Mouse (Mus musculus) MEL (cell line): ENCODE data around the gene Apobec2. TPM values are rescaled to one million over a fixed set of nuclear protein-coding genes. Genes with fewer than 3 reads are reported as not detected.

Experiments
- DNase-seq: peaks from one replicate; pipeline ENCODE4 v3.0.0; 2011; ENCODE audit warnings: low read depth, low spot score
- H3K27ac ChIP-seq: 2 replicates; pipeline ENCODE4 v1.5.1; 2012; ENCODE audit warnings: low read depth, mild to moderate bottlenecking, control low read depth, low read length, moderate library complexity; ENCODE audit not compliant: control insufficient read depth
- H3K27me3 ChIP-seq, 2 experiments: fragments of 150-350 bp in 1 of 2; sonication (generic) in 1 of 2; 2 replicates each; pipeline ENCODE4 v1.6.1; 2012; ENCODE audit warnings: low read length in 2 of 2, mild to moderate bottlenecking in 2 of 2, improper control_type of control experiment in 1 of 2, moderate library complexity in 1 of 2; ENCODE audit not compliant: insufficient read depth in 2 of 2, control insufficient read depth in 1 of 2
- H3K36me3 ChIP-seq, 2 experiments: 2 replicates each; pipeline ENCODE4 v1.6.1; 2012 to 2014; ENCODE audit warnings: low read length in 2 of 2, improper control_type of control experiment in 1 of 2, inconsistent platforms in 1 of 2, mild to moderate bottlenecking in 1 of 2; ENCODE audit not compliant: insufficient read depth in 2 of 2, control insufficient read depth in 1 of 2
- H3K4me1 ChIP-seq, 2 experiments: fragments of 150-350 bp in 1 of 2; sonication (generic) in 1 of 2; 2 replicates each; pipeline ENCODE4 v1.6.1; 2012; ENCODE audit warnings: low read length in 2 of 2, improper control_type of control experiment in 1 of 2, mild to moderate bottlenecking in 1 of 2; ENCODE audit not compliant: insufficient read depth in 2 of 2, control insufficient read depth in 1 of 2
- H3K4me3 ChIP-seq, 2 experiments: fragments of 150-350 bp in 1 of 2; sonication (generic) in 1 of 2; 2 replicates each; pipeline ENCODE4 v1.5.1; 2012; ENCODE audit warnings: low read depth in 2 of 2, low read length in 2 of 2, mild to moderate bottlenecking in 2 of 2, moderate library complexity in 2 of 2, control low read depth in 1 of 2, improper control_type of control experiment in 1 of 2; ENCODE audit not compliant: control insufficient read depth in 1 of 2, insufficient read depth in 1 of 2
- H3K79me2 ChIP-seq: 2 replicates; pipeline ENCODE4 v1.6.1; 2012; ENCODE audit warnings: mild to moderate bottlenecking, low read length, moderate library complexity; ENCODE audit not compliant: control insufficient read depth, poor library complexity, insufficient read depth
- H3K9ac ChIP-seq: 2 replicates; pipeline ENCODE4 v1.6.1; 2012; ENCODE audit warnings: low read depth, mild to moderate bottlenecking, control low read depth, low read length, moderate library complexity; ENCODE audit not compliant: control insufficient read depth, poor library complexity, severe bottlenecking
- H3K9me3 ChIP-seq: fragments of 150-350 bp; sonication (generic); replicated peaks from 2 replicates; pipeline ENCODE4 v1.6.1; 2012; ENCODE audit warnings: mild to moderate bottlenecking, low read length, improper control_type of control experiment, moderate library complexity; ENCODE audit not compliant: insufficient read depth
- BHLHE40 ChIP-seq: IDR thresholded peaks from 2 replicates; pipeline ENCODE4 v1.6.1; 2012; ENCODE audit warnings: low read depth, mild to moderate bottlenecking, inconsistent platforms, low read length, improper control_type of control experiment, borderline replicate concordance
- CHD1 ChIP-seq: IDR thresholded peaks from 2 replicates; pipeline ENCODE4 v1.6.1; 2012; ENCODE audit warnings: low read depth, mild to moderate bottlenecking, inconsistent platforms, low read length, improper control_type of control experiment
- E2F4 ChIP-seq: IDR thresholded peaks from 2 replicates; pipeline ENCODE4 v1.6.1; 2011; ENCODE audit warnings: low read depth, low read length, improper control_type of control experiment, borderline replicate concordance
- ELF1 ChIP-seq: IDR thresholded peaks from 2 replicates; pipeline ENCODE4 v1.6.1; 2014; ENCODE audit warnings: low read depth, mild to moderate bottlenecking, inconsistent platforms, low read length, improper control_type of control experiment, moderate library complexity
- EP300 ChIP-seq, 2 experiments: IDR thresholded peaks; 2 replicates each; pipeline ENCODE4 v1.6.1; 2011; ENCODE audit warnings: improper control_type of control experiment in 2 of 2, low read length in 2 of 2, low read depth in 1 of 2, mild to moderate bottlenecking in 1 of 2
- ETS1 ChIP-seq: IDR thresholded peaks from 2 replicates; pipeline ENCODE4 v1.6.1; 2012; ENCODE audit warnings: low read depth, mild to moderate bottlenecking, inconsistent platforms, low read length, improper control_type of control experiment, moderate library complexity
- GABPA ChIP-seq: IDR thresholded peaks from 2 replicates; pipeline ENCODE4 v1.6.1; 2012; ENCODE audit warnings: low read depth, mild to moderate bottlenecking, inconsistent platforms, low read length, improper control_type of control experiment, moderate library complexity
- GATA1 ChIP-seq: IDR thresholded peaks from 2 replicates; pipeline ENCODE4 v1.6.1; 2011; ENCODE audit warnings: low read depth, low read length, improper control_type of control experiment
- HCFC1 ChIP-seq: IDR thresholded peaks from 2 replicates; pipeline ENCODE4 v1.6.1; 2012; ENCODE audit warnings: low read depth, mild to moderate bottlenecking, inconsistent platforms, low read length, improper control_type of control experiment, moderate library complexity
- JUND ChIP-seq: IDR thresholded peaks from 2 replicates; pipeline ENCODE4 v1.6.1; 2011; ENCODE audit warnings: low read depth, mild to moderate bottlenecking, improper control_type of control experiment, low read length
- KAT2A ChIP-seq: conservative IDR thresholded peaks from 2 replicates; pipeline ENCODE4 v1.6.1; 2012; ENCODE audit warnings: low read depth, low read length, improper control_type of control experiment, inconsistent platforms
- MAFK ChIP-seq: IDR thresholded peaks from 2 replicates; pipeline ENCODE4 v1.6.1; 2011; ENCODE audit warnings: low read depth, mild to moderate bottlenecking, low read length, improper control_type of control experiment, borderline replicate concordance
- MAX ChIP-seq: IDR thresholded peaks from 2 replicates; pipeline ENCODE4 v1.6.1; 2011; ENCODE audit warnings: low read length, improper control_type of control experiment
- MYC ChIP-seq: IDR thresholded peaks from 2 replicates; pipeline ENCODE4 v1.6.1; 2011; ENCODE audit warnings: low read depth, mild to moderate bottlenecking, low read length, improper control_type of control experiment, moderate library complexity
- NRF1 ChIP-seq: IDR thresholded peaks from 2 replicates; pipeline ENCODE4 v1.6.1; 2014; ENCODE audit warnings: low read depth, mild to moderate bottlenecking, inconsistent platforms, low read length, improper control_type of control experiment, moderate library complexity; ENCODE audit not compliant: poor library complexity, insufficient read depth, severe bottlenecking
- POLR2A ChIP-seq, 2 experiments: IDR thresholded peaks; 2 replicates each; pipeline ENCODE4 v1.6.1; 2011 to 2012; ENCODE audit warnings: low read length in 2 of 2, mild to moderate bottlenecking in 2 of 2, control low read depth in 1 of 2, improper control_type of control experiment in 1 of 2, low read depth in 1 of 2, moderate library complexity in 1 of 2; ENCODE audit not compliant: control insufficient read depth in 1 of 2, insufficient read depth in 1 of 2, poor library complexity in 1 of 2
- POLR2AphosphoS5 ChIP-seq: IDR thresholded peaks from 2 replicates; pipeline ENCODE4 v1.6.1; 2012; ENCODE audit warnings: low read depth, borderline replicate concordance, mild to moderate bottlenecking, inconsistent platforms, low read length, moderate library complexity, mixed read lengths
- RAD21 ChIP-seq: IDR thresholded peaks from 2 replicates; pipeline ENCODE4 v1.6.1; 2011; ENCODE audit warnings: mild to moderate bottlenecking, low read depth, low read length, improper control_type of control experiment
- RCOR1 ChIP-seq: IDR thresholded peaks from 2 replicates; pipeline ENCODE4 v1.6.1; 2012; ENCODE audit warnings: low read depth, mild to moderate bottlenecking, inconsistent platforms, low read length, improper control_type of control experiment
- SIN3A ChIP-seq: IDR thresholded peaks from 2 replicates; pipeline ENCODE4 v1.6.1; 2012; ENCODE audit warnings: low read length, improper control_type of control experiment, inconsistent platforms
- SMC3 ChIP-seq: IDR thresholded peaks from 2 replicates; pipeline ENCODE4 v1.6.1; 2011; ENCODE audit warnings: low read depth, low read length, improper control_type of control experiment
- TAL1 ChIP-seq: IDR thresholded peaks from 2 replicates; pipeline ENCODE4 v1.6.1; 2012; ENCODE audit warnings: mild to moderate bottlenecking, inconsistent platforms, low read length, moderate library complexity, mixed read lengths
- TBP ChIP-seq: IDR thresholded peaks from 2 replicates; pipeline ENCODE4 v1.8.0; 2011; ENCODE audit warnings: low read depth, low read length, improper control_type of control experiment
- TCF12 ChIP-seq: IDR thresholded peaks from 2 replicates; pipeline ENCODE4 v1.6.1; 2014; ENCODE audit warnings: low read depth, mild to moderate bottlenecking, inconsistent platforms, low read length, improper control_type of control experiment, moderate library complexity
- UBTF ChIP-seq: IDR thresholded peaks from 2 replicates; pipeline ENCODE4 v1.6.1; 2012; ENCODE audit warnings: low read depth, mild to moderate bottlenecking, inconsistent platforms, low read length, improper control_type of control experiment, moderate library complexity, borderline replicate concordance; ENCODE audit not compliant: insufficient read depth
- USF1 ChIP-seq: IDR thresholded peaks from 2 replicates; pipeline ENCODE4 v1.6.1; 2014; ENCODE audit warnings: low read depth, mild to moderate bottlenecking, inconsistent platforms, low read length, improper control_type of control experiment, moderate library complexity
- ZC3H11A ChIP-seq: IDR thresholded peaks from 2 replicates; pipeline ENCODE4 v1.6.1; 2012; ENCODE audit warnings: low read depth, mild to moderate bottlenecking, inconsistent platforms, low read length, improper control_type of control experiment
- ZMIZ1 ChIP-seq: IDR thresholded peaks from 2 replicates; pipeline ENCODE4 v1.6.1; 2012; ENCODE audit warnings: low read depth, mild to moderate bottlenecking, inconsistent platforms, low read length, improper control_type of control experiment, moderate library complexity
- ZNF384 ChIP-seq: IDR thresholded peaks from 2 replicates; pipeline ENCODE4 v1.6.1; 2012; ENCODE audit warnings: low read depth, mild to moderate bottlenecking, inconsistent platforms, low read length, improper control_type of control experiment
- polyA plus RNA-seq, 2 experiments: library from polyadenylated mRNA; stranded (reverse) in 1 of 2; unstranded in 1 of 2; fragments of >175 nt in 1 of 2; fragments of >200 nt in 1 of 2; gene quantifications; 2 replicates each; pipeline versions ENCODE4 v1.2.1 to v1.2.4; 2012; ENCODE audit warnings: low replicate concordance in 2 of 2, low read depth in 1 of 2; ENCODE audit not compliant: insufficient read length in 2 of 2, insufficient read depth in 1 of 2, missing spikeins in 1 of 2
- total RNA-seq: library from RNA; depleted of rRNA; stranded (reverse); fragments of 300-350 nt; gene quantifications from 2 replicates; pipeline ENCODE4 v1.2.3, GENCODE M21; 2012

The Apobec2 gene
- total and polyA plus RNA-seq, 3 experiments: 0.19 to 0.42 TPM; not detected in 1

DNA sequence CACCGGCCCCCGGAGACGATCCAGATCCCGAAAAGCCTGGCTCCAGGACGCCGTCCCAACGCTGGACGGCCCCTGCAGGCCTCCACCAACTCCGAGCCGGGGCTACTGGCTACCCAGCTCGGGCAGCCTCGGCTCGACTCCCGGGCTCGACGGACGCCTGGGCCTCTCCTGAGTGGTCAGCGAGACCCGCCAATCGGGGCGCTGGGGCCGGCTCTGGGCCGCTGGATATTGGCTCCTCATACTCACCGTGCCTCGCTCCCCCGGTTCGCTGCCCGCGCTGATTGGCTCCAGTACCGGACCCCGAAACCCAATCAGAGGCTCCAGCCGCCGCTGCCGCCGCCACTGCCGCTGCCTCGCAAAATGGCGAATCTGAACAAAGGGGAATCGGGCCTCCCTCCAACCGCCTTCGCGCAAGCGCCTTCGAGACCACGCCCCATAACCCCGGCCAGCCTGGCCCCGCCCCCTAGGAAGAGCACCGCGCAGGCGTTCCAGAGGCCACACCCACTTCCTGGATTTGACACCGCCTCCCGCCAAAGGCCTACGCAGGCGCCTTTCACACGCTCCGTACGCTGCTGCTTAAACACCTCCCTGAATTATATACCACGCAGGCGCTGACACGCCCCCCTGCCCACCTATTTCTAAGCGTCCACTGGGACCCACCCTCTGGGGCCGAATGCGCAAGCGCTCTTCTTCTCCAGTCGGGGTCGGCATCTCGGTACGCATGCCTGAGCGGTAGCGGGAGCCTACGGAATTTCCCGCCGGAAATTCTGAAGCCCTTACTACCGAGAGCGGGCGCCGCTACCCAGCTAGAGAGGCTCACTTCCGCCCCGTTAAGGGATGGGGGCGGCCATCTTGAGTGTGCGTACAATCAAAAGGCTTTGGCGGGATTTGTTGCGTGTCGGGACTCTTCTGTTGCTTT lies 23.1 kb downstream of the Apobec2 start, which contains the start of the genes Nfya and Oard1 (continued):
- TF ChIP-seq KAT2A: peak; percentile 70; the same call in 1 of the 2 replicates
- TF ChIP-seq TAL1: no peak
- TF ChIP-seq ZNF384: no peak
- TF ChIP-seq EP300 (IDR thresholded peaks at IDR 0.05; ENCODE audit: low read depth in 1 of 2, low read length in 2 of 2): no peak
- TF ChIP-seq ZC3H11A: no peak
- TF ChIP-seq, all 39 proteins: peak for 15

DNA sequence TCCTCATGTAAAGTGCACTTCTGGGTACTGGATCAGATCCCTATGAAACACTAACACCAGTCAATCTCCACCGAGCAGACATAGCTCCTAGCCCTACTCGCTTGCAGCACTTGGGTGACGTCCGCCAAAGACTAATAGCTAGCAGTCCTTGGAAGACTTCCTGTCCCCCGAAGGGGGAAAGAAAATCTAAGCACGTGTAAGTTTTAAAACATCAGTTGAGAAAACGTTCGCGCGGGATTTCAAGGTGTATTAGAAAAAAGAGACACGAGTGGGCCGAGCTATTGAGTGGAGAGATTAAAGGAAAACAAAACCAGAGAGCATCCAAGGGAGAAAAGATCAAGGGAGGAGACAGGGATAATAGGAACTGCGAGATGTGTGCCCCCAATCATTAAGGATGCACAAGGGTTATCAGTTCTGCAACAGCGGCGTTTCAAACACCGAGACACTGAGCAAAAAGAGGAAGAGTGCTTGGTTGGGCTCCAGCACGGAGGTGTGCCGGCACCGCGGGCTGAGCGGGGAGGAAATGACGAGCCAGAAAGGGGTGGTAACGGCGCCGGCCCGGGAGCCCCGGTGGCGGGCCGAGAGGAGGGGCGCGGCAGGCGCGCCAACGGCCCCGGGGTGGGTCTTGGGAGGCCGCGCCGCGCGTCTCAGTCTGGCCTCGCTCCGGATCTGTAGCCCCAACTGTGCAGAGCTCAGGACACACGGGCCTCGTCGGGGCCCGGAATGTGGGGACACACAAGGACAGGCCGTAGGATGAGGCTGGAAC lies 24.0 kb downstream of the Apobec2 start:
- H3K4me1 ChIP-seq: peaks cover 7 to 24% of the 10 kb centered on the region in 2 experiments
- TF ChIP-seq TCF12 (peak; percentile 82), NRF1 (peak; percentile 35; the same call in 1 of the 2 replicates), ZMIZ1 (peak; percentile 71; the same call in 1 of the 2 replicates), MAFK (no peak), UBTF (no peak; the same call in 1 of the 2 replicates), HCFC1 (peak; percentile 73), TBP (no peak; the same call in 1 of the 2 replicates), POLR2A (IDR thresholded peaks at IDR 0.05; ENCODE audit: control insufficient read depth in 1 of 2, insufficient read depth in 1 of 2, low read depth in 1 of 2, low read length in 2 of 2, poor library complexity in 1 of 2) (peak in 1 of 2 experiments; percentile 65; a peak in 2 of 4 replicates), SMC3 (no peak), CHD1 (peak; percentile 68; the same call in 1 of the 2 replicates), GABPA (no peak), SIN3A (peak; percentile 83), E2F4 (peak; percentile 82), JUND (no peak), RAD21 (no peak), ETS1 (peak; percentile 80), MAX (no peak; the same call in 1 of the 2 replicates), GATA1 (peak; percentile 84), ELF1 (no peak; the same call in 1 of the 2 replicates), EP300 (IDR thresholded peaks at IDR 0.05; ENCODE audit: low read depth in 1 of 2, low read length in 2 of 2) (peak; percentile 47 to 80; a peak in 2 of 4 replicates), ZC3H11A (no peak), POLR2AphosphoS5 (peak; percentile 22; the same call in 1 of the 2 replicates), ZNF384 (no peak), USF1 (no peak), BHLHE40 (no peak), TAL1 (peak; percentile 88), RCOR1 (0 out of 2 replicates have a peak, but pooled peaks have one; percentile 49), MYC (no peak; the same call in 1 of the 2 replicates)

More for the DNA sequence above, 24.0 kb downstream of the Apobec2 start:
- H3K9me3 ChIP-seq: no peaks in the 10 kb centered on the region
- peak overlapping the region; percentile 98 for H3K9ac ChIP-seq
- H3K27ac ChIP-seq: peak overlapping the region; percentile 100
- no peaks in the 10 kb centered on the region for H3K27me3 ChIP-seq
- H3K79me2 ChIP-seq: peaks cover 62% of the 10 kb centered on the region
- DNase-seq: peak; percentile 95
- peaks cover 4 to 49% of the 10 kb centered on the region in 2 experiments; a peak in 3 of 4 replicates for H3K36me3 ChIP-seq
- peak overlapping the region; percentile 71 to 84 for H3K4me3 ChIP-seq
